Mouse (Mus musculus): ENCODE data around the gene Psme1. TPM values are rescaled to one million over a fixed set of nuclear protein-coding genes. Genes with fewer than 3 reads are reported as not detected.

Psme1 gene
- polyA plus RNA-seq, 1 experiment from 2014 or later, result 235 TPM

Other genes starting within 250 kb of the Psme1 start
- gene Dhrs4, start 99.4 kb upstream of the Psme1 start, polyA plus RNA-seq (2014; fragmentation: Nextera tagmentation; extraction: Ambion mirVana), result 22.0 and 44.5 TPM in 2 replicates
- 2.2 TPM in 2 replicates for gene Carmil3, start 87.5 kb upstream of the Psme1 start, polyA plus RNA-seq (2014; fragmentation: Nextera tagmentation; extraction: Ambion mirVana)
- gene Cpne6, start 67.7 kb upstream of the Psme1 start, polyA plus RNA-seq (2014; fragmentation: Nextera tagmentation; extraction: Ambion mirVana), result 0.32 and 0.43 TPM in 2 replicates
- gene Nrl, start 53.1 kb upstream of the Psme1 start, polyA plus RNA-seq (2014; fragmentation: Nextera tagmentation; extraction: Ambion mirVana), result not detected in 2 replicates
- 28.0 and 33.0 TPM in 2 replicates for gene Pck2, start 37.9 kb upstream of the Psme1 start, polyA plus RNA-seq (2014; fragmentation: Nextera tagmentation; extraction: Ambion mirVana)
- 61.3 and 71.1 TPM in 2 replicates for gene Dcaf11, start 18.1 kb upstream of the Psme1 start, polyA plus RNA-seq (2014; fragmentation: Nextera tagmentation; extraction: Ambion mirVana)
- 1.0 and 1.3 TPM in 2 replicates for gene A730061H03Rik, start 17.7 kb upstream of the Psme1 start, polyA plus RNA-seq (2014; fragmentation: Nextera tagmentation; extraction: Ambion mirVana)
- 107 and 108 TPM in 2 replicates for gene Fitm1, start 2.5 kb upstream of the Psme1 start, polyA plus RNA-seq (2014; fragmentation: Nextera tagmentation; extraction: Ambion mirVana)
- gene Emc9, start 7.2 kb downstream of the Psme1 start, polyA plus RNA-seq (2014; fragmentation: Nextera tagmentation; extraction: Ambion mirVana), result 18.7 and 20.0 TPM in 2 replicates
- 222 and 223 TPM in 2 replicates for gene Psme2, start 13.0 kb downstream of the Psme1 start, polyA plus RNA-seq (2014; fragmentation: Nextera tagmentation; extraction: Ambion mirVana)
- gene Rnf31, start 13.6 kb downstream of the Psme1 start, polyA plus RNA-seq (2014; fragmentation: Nextera tagmentation; extraction: Ambion mirVana), result 11.2 and 13.0 TPM in 2 replicates
- 6.4 and 7.5 TPM in 2 replicates for gene Irf9, start 25.4 kb downstream of the Psme1 start, polyA plus RNA-seq (2014; fragmentation: Nextera tagmentation; extraction: Ambion mirVana)
- 8.8 and 14.1 TPM in 2 replicates for gene Rec8, start 39.9 kb downstream of the Psme1 start, polyA plus RNA-seq (2014; fragmentation: Nextera tagmentation; extraction: Ambion mirVana)
- gene Ipo4, start 57.8 kb downstream of the Psme1 start, polyA plus RNA-seq (2014; fragmentation: Nextera tagmentation; extraction: Ambion mirVana), result 70.1 and 81.7 TPM in 2 replicates
- 1.9 and 4.2 TPM in 2 replicates for gene Gm49378, start 59.8 kb downstream of the Psme1 start, polyA plus RNA-seq (2014; fragmentation: Nextera tagmentation; extraction: Ambion mirVana)
- 78.7 and 86.9 TPM in 2 replicates for gene Tm9sf1, start 65.7 kb downstream of the Psme1 start, polyA plus RNA-seq (2014; fragmentation: Nextera tagmentation; extraction: Ambion mirVana)
- gene Tssk4, start 72.1 kb downstream of the Psme1 start, polyA plus RNA-seq (2014; fragmentation: Nextera tagmentation; extraction: Ambion mirVana), result 0.63 TPM in 2 replicates
- gene Mdp1, start 82.4 kb downstream of the Psme1 start, polyA plus RNA-seq (2014; fragmentation: Nextera tagmentation; extraction: Ambion mirVana), result 72.0 and 74.2 TPM in 2 replicates
- 41.3 and 43.3 TPM in 2 replicates for gene Gmpr2, start 93.8 kb downstream of the Psme1 start, polyA plus RNA-seq (2014; fragmentation: Nextera tagmentation; extraction: Ambion mirVana)
- gene Nedd8, start 94.0 kb downstream of the Psme1 start, polyA plus RNA-seq (2014; fragmentation: Nextera tagmentation; extraction: Ambion mirVana), result 512 and 535 TPM in 2 replicates
- gene Tinf2, start 103.7 kb downstream of the Psme1 start, polyA plus RNA-seq (2014; fragmentation: Nextera tagmentation; extraction: Ambion mirVana), result 39.6 and 42.3 TPM in 2 replicates
- 0.13 and 0.30 TPM in 2 replicates for gene Tgm1, start 135.8 kb downstream of the Psme1 start, polyA plus RNA-seq (2014; fragmentation: Nextera tagmentation; extraction: Ambion mirVana)
- gene Rabggta, start 144.1 kb downstream of the Psme1 start, polyA plus RNA-seq (2014; fragmentation: Nextera tagmentation; extraction: Ambion mirVana), result 19.1 and 19.7 TPM in 2 replicates
- 56.4 and 60.3 TPM in 2 replicates for gene Dhrs1, start 167.6 kb downstream of the Psme1 start, polyA plus RNA-seq (2014; fragmentation: Nextera tagmentation; extraction: Ambion mirVana)
- gene Nop9, start 167.6 kb downstream of the Psme1 start, polyA plus RNA-seq (2014; fragmentation: Nextera tagmentation; extraction: Ambion mirVana), result 25.1 and 26.3 TPM in 2 replicates
- gene Cideb, start 180.3 kb downstream of the Psme1 start, polyA plus RNA-seq (2014; fragmentation: Nextera tagmentation; extraction: Ambion mirVana), result 1.4 and 1.7 TPM in 2 replicates
- 0.16 and 1.0 TPM in 2 replicates for gene Ltb4r2, start 183.3 kb downstream of the Psme1 start, polyA plus RNA-seq (2014; fragmentation: Nextera tagmentation; extraction: Ambion mirVana)
- gene Ltb4r1, start 187.8 kb downstream of the Psme1 start, polyA plus RNA-seq (2014; fragmentation: Nextera tagmentation; extraction: Ambion mirVana), result 0.11 and 0.21 TPM in 2 replicates
- gene Adcy4, start 206.0 kb downstream of the Psme1 start, polyA plus RNA-seq (2014; fragmentation: Nextera tagmentation; extraction: Ambion mirVana), result 13.2 and 19.7 TPM in 2 replicates
- 19.6 and 19.8 TPM in 2 replicates for gene Ripk3, start 210.7 kb downstream of the Psme1 start, polyA plus RNA-seq (2014; fragmentation: Nextera tagmentation; extraction: Ambion mirVana)
- 15.5 and 16.9 TPM in 2 replicates for gene Nfatc4, start 245.0 kb downstream of the Psme1 start, polyA plus RNA-seq (2014; fragmentation: Nextera tagmentation; extraction: Ambion mirVana)

Measured in heart, embryonic 11.5 days (tissue).